Mouse (Mus musculus) embryonic facial prominence, embryonic 12.5 days (tissue): ENCODE data around the gene Frmd4a. TPM values are rescaled to one million over a fixed set of nuclear protein-coding genes. Genes with fewer than 3 reads are reported as not detected.
A peak's percentile ranks its signal among the peaks of the same experiment; 100 is the strongest.

Experiments used
- ATAC-seq: fragments of 200-750 bp; cut with Nextera tagmentation; 2 replicates; pipeline ENCODE4 v1.8.0; 2017; ENCODE audit not compliant: insufficient number of reproducible peaks, insufficient read depth, low FRiP score, low TSS enrichment
- H3K27ac ChIP-seq: fragments of 300-500 bp; sonication (generic); 2 replicates; pipeline ENCODE4 v1.5.1; 2016; ENCODE audit warnings: mild to moderate bottlenecking
- H3K27me3 ChIP-seq: fragments of 300-500 bp; sonication (generic); 2 replicates; pipeline ENCODE4 v1.6.1; 2016; ENCODE audit warnings: mild to moderate bottlenecking, moderate library complexity
- H3K36me3 ChIP-seq: fragments of 300-500 bp; sonication (generic); 2 replicates; pipeline ENCODE4 v1.6.1; 2016; ENCODE audit warnings: mild to moderate bottlenecking
- H3K4me1 ChIP-seq: fragments of 300-500 bp; sonication (generic); 2 replicates; pipeline ENCODE4 v1.6.1; 2016
- H3K4me2 ChIP-seq: fragments of 300-500 bp; sonication (generic); replicated peaks from 2 replicates; pipeline ENCODE4 v1.6.1; 2016; ENCODE audit warnings: mild to moderate bottlenecking, moderate library complexity
- H3K4me3 ChIP-seq: fragments of 300-500 bp; sonication (generic); 2 replicates; pipeline ENCODE4 v1.5.1; 2016; ENCODE audit warnings: mild to moderate bottlenecking
- H3K9ac ChIP-seq: fragments of 300-500 bp; sonication (generic); 2 replicates; pipeline ENCODE4 v1.6.1; 2016; ENCODE audit warnings: mild to moderate bottlenecking, moderate library complexity
- H3K9me3 ChIP-seq: fragments of 300-500 bp; sonication (generic); 2 replicates; pipeline ENCODE4 v1.6.1; 2016; ENCODE audit warnings: mild to moderate bottlenecking, moderate library complexity
- WGBS: fragments of 180-500 bp; shearing (Covaris S2); methylation state at CpG from one replicate; pipeline ENCODE4 v1.1.7; 2016; 5-methylcytosine and 5-hydroxymethylcytosine counted together
- polyA plus RNA-seq: library from polyadenylated mRNA; unstranded; fragments of >200 nt; fragmentation: Nextera tagmentation; extraction: Ambion mirVana; gene quantifications from 2 replicates; pipeline ENCODE4 v1.2.1, GENCODE M21; 2016

Frmd4a gene
- polyA plus RNA-seq, 1 experiment from 2014 or later, result 58.7 TPM

DNA sequence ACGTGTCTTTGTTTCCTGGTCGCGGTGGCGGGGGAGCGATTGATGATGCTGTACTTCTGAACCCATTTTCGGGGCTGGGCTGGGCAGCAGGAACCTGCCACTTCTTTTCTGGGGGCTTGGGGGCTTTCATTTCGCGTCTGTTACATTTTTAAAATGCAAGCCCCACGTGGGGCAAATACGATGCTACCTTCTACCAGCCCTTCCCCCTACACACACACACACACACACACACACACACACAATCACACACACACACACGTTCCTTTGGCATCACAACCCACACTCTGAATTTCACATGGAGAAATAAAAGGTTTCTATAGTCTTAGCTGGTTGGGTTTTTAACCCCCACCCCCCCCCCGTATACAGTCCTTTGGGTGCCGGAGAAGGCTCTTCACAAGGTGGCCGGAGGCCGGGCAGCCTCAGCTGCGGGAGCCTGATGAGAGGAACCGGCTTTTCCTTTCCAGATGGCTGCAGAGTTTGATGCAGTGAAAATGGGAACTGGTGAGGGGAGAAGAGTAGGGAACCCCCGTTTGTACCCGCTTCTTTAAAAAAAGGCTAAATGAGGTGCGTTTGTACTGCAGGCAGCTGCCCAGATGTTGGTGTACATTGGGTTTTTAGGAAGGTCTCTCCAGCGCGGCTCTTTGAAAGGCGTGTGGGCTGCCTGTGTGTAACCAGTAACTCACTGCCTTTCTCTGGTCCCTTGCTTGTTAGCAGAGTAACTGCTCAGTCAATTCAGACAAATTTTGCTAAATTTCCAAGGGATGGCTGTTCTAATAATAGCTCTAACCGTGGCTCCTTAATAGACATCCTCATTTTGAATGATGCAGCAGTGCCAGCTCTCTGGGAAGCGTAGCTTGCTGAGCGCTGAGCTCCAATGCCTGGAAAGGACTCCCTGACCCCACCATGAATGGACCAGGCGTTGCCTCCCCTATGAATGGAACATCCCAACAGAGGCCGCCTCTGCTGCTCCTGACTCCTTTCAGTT, 384.4 kb downstream of the Frmd4a start:
- H3K36me3 ChIP-seq, result no peaks in the 10 kb centered on the region; the same call in 1 of the 2 replicates
- H3K27ac ChIP-seq, result peak overlapping the region; percentile 96
- H3K4me2 ChIP-seq, result peak overlapping the region; percentile 76
- no peak for ATAC-seq
- no peaks in the 10 kb centered on the region for H3K27me3 ChIP-seq
- H3K4me3 ChIP-seq, result peak overlapping the region; percentile 72
- no peaks in the 10 kb centered on the region for H3K9me3 ChIP-seq
- H3K9ac ChIP-seq, result peak overlapping the region; percentile 87
- under 1% methylated on average over 28 of the region's 28 CpGs for WGBS
- peaks cover 42% of the 10 kb centered on the region for H3K4me1 ChIP-seq

- Histone ChIP-seq H3K9me3 (no peaks in the 10 kb centered on the region), H3K36me3 (no peaks in the 10 kb centered on the region; the same call in 1 of the 2 replicates), H3K27me3 (no peaks in the 10 kb centered on the region), H3K9ac (no peak overlapping the region), H3K4me2 (no peak overlapping the region), H3K4me3 (no peak overlapping the region), H3K4me1 (peaks cover 43% of the 10 kb centered on the region), H3K27ac (no peak overlapping the region)
- 43% methylated on average over 5 of the region's 5 CpGs for WGBS
- no peak for ATAC-seq
Observed at GRCm38 (mm10) chr2:4406977-4407376, 389.5 kb downstream of the Frmd4a start.

DNA sequence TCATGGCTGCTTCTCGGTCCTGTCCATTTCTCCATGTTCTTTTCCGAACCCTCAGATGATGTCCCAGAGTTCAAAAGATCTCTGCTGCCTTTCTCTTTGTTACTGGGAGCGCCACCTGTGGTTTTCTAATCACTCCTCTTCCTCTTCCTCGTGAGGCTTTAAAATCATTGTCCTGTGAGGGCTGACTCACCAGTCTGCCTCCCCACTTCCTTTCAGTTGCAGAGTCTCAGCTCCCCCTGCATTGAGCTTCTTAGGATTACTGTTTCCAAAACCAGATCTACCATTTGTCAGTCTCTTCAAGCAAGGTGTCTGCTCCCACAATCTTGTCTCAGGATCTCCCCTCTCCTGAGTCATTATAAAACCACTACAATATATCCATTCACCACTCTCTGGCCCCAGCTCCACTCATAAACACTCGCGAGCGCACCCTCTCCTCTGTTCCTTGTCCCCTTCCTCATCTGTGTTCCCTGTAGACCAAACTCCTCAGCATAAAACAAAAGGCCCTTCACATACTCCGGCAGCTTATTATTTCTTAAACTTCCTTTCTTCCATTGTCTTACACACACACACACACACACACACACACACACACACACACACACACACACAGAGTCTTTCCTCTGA, 392.4 kb downstream of the Frmd4a start:
- Histone ChIP-seq H3K27me3 (no peaks in the 10 kb centered on the region), H3K4me3 (no peak overlapping the region), H3K36me3 (no peaks in the 10 kb centered on the region; the same call in 1 of the 2 replicates), H3K4me1 (peaks cover 25% of the 10 kb centered on the region; the same call in 1 of the 2 replicates), H3K4me2 (no peak overlapping the region), H3K9ac (no peak overlapping the region), H3K9me3 (no peaks in the 10 kb centered on the region), H3K27ac (0 out of 2 replicates have a peak overlapping the region, but pooled peaks have one; percentile 18)
- no peak for ATAC-seq
- 63% methylated on average over 8 of the region's 8 CpGs for WGBS

DNA sequence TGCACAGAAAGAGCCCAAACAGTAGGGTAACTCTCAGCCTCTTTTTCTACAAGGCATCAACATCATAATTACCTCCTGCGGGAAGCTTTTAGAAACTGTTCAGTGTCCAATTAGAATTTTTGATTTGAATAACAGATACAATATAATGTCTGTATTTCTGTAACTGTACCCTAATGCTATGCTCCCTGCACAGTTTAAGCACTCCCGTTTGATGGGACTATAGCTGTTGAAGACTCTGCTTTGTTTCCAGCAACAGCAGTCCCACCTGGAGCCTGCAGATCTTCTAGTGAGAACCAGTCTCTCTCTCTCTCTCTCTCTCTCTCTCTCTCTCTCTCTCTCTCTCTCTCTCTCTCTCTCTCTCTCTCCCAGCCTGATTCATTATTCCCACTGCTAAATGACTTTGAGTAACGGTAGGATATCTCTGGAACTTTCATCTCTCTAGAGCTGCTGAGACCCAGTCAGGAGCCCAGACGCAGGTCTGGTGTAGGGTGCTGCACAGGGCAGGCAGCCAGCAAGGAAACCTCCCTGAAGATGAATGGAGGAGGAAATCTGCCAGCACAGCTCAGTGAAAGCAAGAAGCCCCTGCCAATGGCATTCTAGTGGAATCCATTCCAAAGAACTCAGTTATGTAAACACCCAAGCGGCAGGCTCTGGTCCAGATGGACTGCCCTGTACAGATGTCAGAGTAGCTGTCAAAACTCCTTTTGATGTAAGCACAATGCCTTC, 395.5 kb downstream of the Frmd4a start:
- no peak for ATAC-seq
- no peaks in the 10 kb centered on the region for H3K36me3 ChIP-seq
- 0 out of 2 replicates have a peak overlapping the region, but pooled peaks have one; percentile 3 for H3K27ac ChIP-seq
- no peak overlapping the region for H3K9ac ChIP-seq
- H3K4me1 ChIP-seq, result peaks cover 14% of the 10 kb centered on the region; the same call in 1 of the 2 replicates
- no peak overlapping the region for H3K4me3 ChIP-seq
- 47% methylated on average over 5 of the region's 5 CpGs for WGBS
- no peaks in the 10 kb centered on the region for H3K9me3 ChIP-seq
- no peak overlapping the region for H3K4me2 ChIP-seq
- H3K27me3 ChIP-seq, result no peaks in the 10 kb centered on the region

DNA sequence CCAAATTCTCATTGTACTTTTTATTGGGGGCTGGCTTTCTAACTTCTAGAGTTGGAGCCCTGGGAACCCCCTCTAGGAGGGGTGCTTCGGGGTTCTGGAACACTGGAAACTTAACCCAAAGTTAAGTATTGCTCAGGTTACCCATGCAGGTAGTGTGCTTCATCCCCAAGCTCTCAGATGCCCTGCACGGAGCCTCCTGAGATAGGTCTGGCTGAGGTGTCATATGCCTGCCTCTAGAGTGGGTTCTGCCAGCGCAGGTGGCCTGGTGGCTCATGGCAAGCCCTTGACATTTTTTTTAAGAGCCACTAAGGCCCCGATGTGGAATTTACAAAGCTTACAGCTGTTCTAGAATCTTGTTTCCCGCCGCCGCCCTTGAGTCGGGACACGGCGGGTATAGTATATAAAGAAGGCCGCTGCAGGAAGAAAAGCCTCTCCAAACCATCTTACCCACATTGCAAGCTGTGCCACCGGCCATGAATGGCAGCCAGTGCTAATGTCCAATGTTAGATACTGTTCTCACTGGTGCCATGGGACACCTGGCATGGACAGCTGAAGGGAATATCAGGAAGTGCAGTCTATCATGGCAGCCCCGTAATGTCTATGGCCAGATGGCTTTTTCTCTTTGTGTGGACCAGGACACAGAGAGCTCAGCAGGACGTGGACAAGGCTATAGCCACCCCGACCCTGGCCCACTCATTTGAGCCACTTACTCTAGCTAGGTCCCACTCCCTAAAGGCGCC, 396.2 kb downstream of the Frmd4a start:
- H3K4me1 ChIP-seq, result peaks cover 14% of the 10 kb centered on the region; the same call in 1 of the 2 replicates
- 89% methylated on average over 16 of the region's 16 CpGs for WGBS

GRCm38 (mm10) chr2:4420679-4421312, 403.3 kb downstream of the Frmd4a start:
- H3K9me3 ChIP-seq, result no peaks in the 10 kb centered on the region
- H3K4me2 ChIP-seq, result no peak overlapping the region
- no peaks in the 10 kb centered on the region for H3K27me3 ChIP-seq
- peaks cover 5% of the 10 kb centered on the region; the same call in 1 of the 2 replicates for H3K36me3 ChIP-seq
- no peak overlapping the region for H3K9ac ChIP-seq
- no peak overlapping the region for H3K27ac ChIP-seq
- no peak overlapping the region for H3K4me3 ChIP-seq
- WGBS, result 80% methylated on average over 4 of the region's 4 CpGs
- H3K4me1 ChIP-seq, result peaks cover 9% of the 10 kb centered on the region
- no peak for ATAC-seq

More for the DNA sequence above, 396.2 kb downstream of the Frmd4a start:
- Histone ChIP-seq H3K4me2 (no peak overlapping the region), H3K27ac (0 out of 2 replicates have a peak overlapping the region, but pooled peaks have one; percentile 3), H3K36me3 (no peaks in the 10 kb centered on the region), H3K27me3 (no peaks in the 10 kb centered on the region), H3K9ac (no peak overlapping the region), H3K9me3 (no peaks in the 10 kb centered on the region), H3K4me3 (no peak overlapping the region)
- 0 out of 2 replicates have a peak, but pooled peaks have one; percentile 52 for ATAC-seq

DNA sequence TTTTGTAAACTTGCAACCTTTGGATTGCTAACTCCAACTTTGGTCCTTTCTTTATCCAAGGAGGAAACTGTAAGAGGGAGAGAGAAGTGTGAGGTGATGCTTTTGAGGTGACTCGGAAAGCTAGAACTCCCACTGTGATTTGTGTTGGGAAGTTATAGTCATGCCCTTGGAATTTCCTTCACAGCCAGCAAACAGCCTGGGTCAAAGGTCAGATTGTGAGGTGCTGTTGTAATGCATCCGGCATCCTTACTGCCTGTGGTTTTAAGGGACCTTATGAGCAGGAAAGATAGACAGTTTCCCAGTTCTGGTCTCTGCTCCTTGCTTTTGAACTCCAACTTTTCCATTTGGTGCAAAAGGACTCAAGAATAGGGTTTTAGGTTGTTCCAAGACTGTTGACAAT, 404.2 kb downstream of the Frmd4a start:
- ATAC-seq, result no peak
- H3K4me3 ChIP-seq, result no peak overlapping the region
- H3K4me2 ChIP-seq, result no peak overlapping the region
- no peaks in the 10 kb centered on the region for H3K9me3 ChIP-seq
- no peaks in the 10 kb centered on the region for H3K27me3 ChIP-seq
- H3K4me1 ChIP-seq, result peaks cover 9% of the 10 kb centered on the region
- 30% methylated on average over 2 of the region's 2 CpGs for WGBS
- no peak overlapping the region for H3K9ac ChIP-seq
- peaks cover 5% of the 10 kb centered on the region; the same call in 1 of the 2 replicates for H3K36me3 ChIP-seq
- H3K27ac ChIP-seq, result 0 out of 2 replicates have a peak overlapping the region, but pooled peaks have one; percentile 6

DNA sequence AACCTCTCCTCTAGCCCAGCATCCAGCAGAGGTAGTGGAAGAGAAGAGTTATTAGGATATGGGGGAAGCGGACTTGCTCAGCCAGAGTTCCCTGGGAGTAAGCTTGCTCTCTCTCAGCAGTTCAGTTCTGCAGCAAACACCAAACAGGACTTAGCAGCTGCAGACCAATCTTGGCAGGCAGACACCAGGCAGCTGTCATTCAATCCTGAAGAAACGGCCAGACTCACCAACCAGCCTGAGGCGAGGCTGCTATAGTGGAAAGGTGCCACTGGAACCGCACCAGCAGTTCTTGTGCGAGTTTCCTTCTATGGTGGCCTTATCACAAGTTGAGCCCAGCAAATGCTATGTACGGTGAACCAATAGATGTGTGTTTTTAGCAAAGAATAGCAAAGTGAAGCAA, 406.4 kb downstream of the Frmd4a start:
- Histone ChIP-seq H3K4me1 (peaks cover 9% of the 10 kb centered on the region), H3K4me2 (no peak overlapping the region), H3K27me3 (no peaks in the 10 kb centered on the region), H3K4me3 (no peak overlapping the region), H3K36me3 (peaks cover 5% of the 10 kb centered on the region; the same call in 1 of the 2 replicates), H3K27ac (no peak overlapping the region), H3K9ac (no peak overlapping the region), H3K9me3 (no peaks in the 10 kb centered on the region)
- WGBS, result 82% methylated on average over 6 of the region's 6 CpGs
- no peak for ATAC-seq

DNA sequence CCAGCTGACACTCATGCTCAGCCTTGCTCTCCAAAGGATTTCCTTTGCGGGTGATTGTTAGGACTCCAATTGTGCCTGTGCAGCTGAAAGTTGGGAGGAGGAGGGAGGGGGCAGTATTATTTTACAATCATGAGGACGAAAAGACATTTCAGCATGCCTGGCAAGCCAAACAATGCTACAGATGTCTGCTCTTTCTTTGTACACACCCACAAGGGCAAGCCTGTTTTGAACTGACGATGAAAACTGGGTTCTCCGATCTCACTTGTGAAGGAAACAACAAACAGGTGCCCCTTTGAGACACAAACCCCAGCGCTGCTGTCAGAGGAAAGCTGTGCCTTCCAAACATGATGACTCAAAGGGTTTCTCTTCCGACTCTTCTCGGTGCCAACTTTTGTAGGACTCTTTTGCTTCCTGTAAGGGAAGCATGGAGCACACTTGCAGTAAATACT, 410.9 kb downstream of the Frmd4a start:
- no peaks in the 10 kb centered on the region for H3K9me3 ChIP-seq
- 67% methylated on average over 7 of the region's 7 CpGs for WGBS
- ATAC-seq, result no peak

DNA sequence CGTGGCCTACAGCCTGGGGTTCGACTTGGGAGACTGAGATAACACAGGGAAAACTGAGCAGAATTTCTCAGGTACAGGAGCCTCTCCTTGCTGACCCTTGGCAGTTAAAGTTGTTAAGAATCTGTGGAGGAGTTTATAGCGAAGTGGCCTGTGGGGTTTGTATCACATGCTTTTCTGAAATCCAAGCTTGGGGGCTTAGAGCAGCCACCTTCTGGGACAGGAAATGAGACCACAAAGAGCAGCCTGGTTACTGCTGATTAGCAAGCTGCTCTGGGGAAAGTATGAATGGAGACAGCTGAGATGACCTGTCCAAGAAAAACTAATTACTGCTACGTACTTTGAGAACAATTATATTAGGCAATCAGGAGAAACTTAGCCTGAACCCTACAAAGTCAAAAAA, 415.6 kb downstream of the Frmd4a start:
- Histone ChIP-seq H3K4me2 (no peak overlapping the region), H3K36me3 (peaks cover 28% of the 10 kb centered on the region), H3K27ac (no peak overlapping the region), H3K4me3 (no peak overlapping the region), H3K27me3 (no peaks in the 10 kb centered on the region), H3K9me3 (no peaks in the 10 kb centered on the region), H3K9ac (no peak overlapping the region), H3K4me1 (peaks cover 11% of the 10 kb centered on the region; the same call in 1 of the 2 replicates)
- WGBS, result 38% methylated on average over 4 of the region's 4 CpGs
- ATAC-seq, result no peak

More for the DNA sequence above, 410.9 kb downstream of the Frmd4a start:
- no peak overlapping the region for H3K4me3 ChIP-seq
- H3K4me2 ChIP-seq, result no peak overlapping the region
- H3K4me1 ChIP-seq, result peaks cover 4% of the 10 kb centered on the region; the same call in 1 of the 2 replicates
- peaks cover 14% of the 10 kb centered on the region for H3K36me3 ChIP-seq
- H3K9ac ChIP-seq, result no peak overlapping the region
- H3K27me3 ChIP-seq, result no peaks in the 10 kb centered on the region
- no peak overlapping the region for H3K27ac ChIP-seq
